Mouse (Mus musculus) frontal cortex, adult (tissue): Measurements from ENCODE around the gene Fez1.

Experiments used
- ATAC-seq: cut with Nextera tagmentation; 2 replicates; pipeline ENCODE4 v1.9.2; 2017; ENCODE audit warnings: mild to moderate bottlenecking, moderate library complexity, mixed read lengths; ENCODE audit not compliant: low TSS enrichment

The Fez1 gene

GRCm38 (mm10) chr9:36821644-36822000, at the start of gene Fez1:
TSS of gene Fez1 (plus strand) at chr9:36821864.
- peak; percentile 99 for ATAC-seq

GRCm38 (mm10) chr9:36783921-36784320, 37.7 kb upstream of the Fez1 start:
- no peak for ATAC-seq

- ATAC-seq: no peak
These were observed 29.5 kb upstream of the Fez1 start for GRCm38 (mm10) chr9:36792191-36792590.

GRCm38 (mm10) chr9:36794487-36794886, 27.2 kb upstream of the Fez1 start:
- no peak for ATAC-seq

GRCm38 (mm10) chr9:36795556-36795955, 26.1 kb upstream of the Fez1 start:
- no peak for ATAC-seq

- ATAC-seq: no peak
These were observed 25.4 kb upstream of the Fez1 start for GRCm38 (mm10) chr9:36796224-36796623.

- peak; percentile 97 for ATAC-seq
These were observed 24.7 kb upstream of the Fez1 start, which contains the start of gene Ei24 for GRCm38 (mm10) chr9:36796781-36797555. TSS of gene Ei24 (minus strand) at chr9:36797393.

GRCm38 (mm10) chr9:36801961-36802360, 19.7 kb upstream of the Fez1 start:
- ATAC-seq: no peak

GRCm38 (mm10) chr9:36802951-36803350, 18.7 kb upstream of the Fez1 start:
- ATAC-seq: no peak

GRCm38 (mm10) chr9:36803386-36803785, 18.3 kb upstream of the Fez1 start:
- no peak for ATAC-seq

GRCm38 (mm10) chr9:36803926-36804325, 17.7 kb upstream of the Fez1 start:
- no peak for ATAC-seq

GRCm38 (mm10) chr9:36805256-36805975, 16.2 kb upstream of the Fez1 start:
- no peak for ATAC-seq

- no peak for ATAC-seq
These were observed 13.4 kb upstream of the Fez1 start for GRCm38 (mm10) chr9:36808126-36808785.

- no peak for ATAC-seq
These were observed 7.2 kb upstream of the Fez1 start for GRCm38 (mm10) chr9:36814486-36814885.

GRCm38 (mm10) chr9:36818905-36819304, 2.8 kb upstream of the Fez1 start:
- no peak for ATAC-seq

GRCm38 (mm10) chr9:36820969-36821643, 558 bp upstream of the Fez1 start:
- ATAC-seq: peak; percentile 30; the same call in 1 of the 2 replicates

- ATAC-seq: peak; percentile 80
These were observed 360 bp downstream of the Fez1 start for GRCm38 (mm10) chr9:36822024-36822423.

GRCm38 (mm10) chr9:36826612-36827363, 5.1 kb downstream of the Fez1 start:
- peak; percentile 48 for ATAC-seq

GRCm38 (mm10) chr9:36831401-36831800, 9.7 kb downstream of the Fez1 start:
- ATAC-seq: no peak

GRCm38 (mm10) chr9:36832529-36832928, 10.9 kb downstream of the Fez1 start:
- peak; percentile 84 for ATAC-seq
